Mouse (Mus musculus): ENCODE measurements around the gene Erc2.

Erc2 gene

DNA sequence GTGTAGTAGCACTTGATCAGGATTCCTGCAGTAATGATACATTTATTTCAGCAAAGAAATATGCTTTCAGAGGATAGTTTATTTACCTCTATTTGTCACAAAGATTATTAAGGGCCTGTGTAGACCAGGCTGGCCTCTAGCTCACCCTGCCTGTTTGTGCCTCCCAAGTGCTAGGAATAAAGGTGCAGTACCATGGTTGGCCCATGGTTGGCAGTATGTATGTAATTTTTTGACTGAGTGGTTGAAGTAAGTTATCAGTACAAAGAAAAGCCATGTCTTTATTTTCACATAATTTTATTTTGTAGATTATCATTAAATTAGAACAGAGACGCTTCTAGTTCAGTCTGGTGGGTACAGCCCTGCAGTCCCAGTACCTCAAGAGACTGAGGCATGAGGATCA is 136.0 kb downstream of the Erc2 start:
- Histone ChIP-seq H3K27me3 (ENCODE audit: insufficient read depth, low read length) (peaks cover 3% of the 10 kb centered on the region; the same call in 1 of the 2 replicates), H3K9me3 (ENCODE audit: low read length) (no peaks in the 10 kb centered on the region), H3K4me3 (replicated peaks; ENCODE audit: low read length) (no peak overlapping the region), H3K36me3 (ENCODE audit: insufficient read depth, low read length) (no peaks in the 10 kb centered on the region), H3K4me1 (replicated peaks; ENCODE audit: low read depth, low read length) (no peaks in the 10 kb centered on the region)
- TF ChIP-seq NANOG (IDR thresholded peaks at IDR 0.05; ENCODE audit: borderline replicate concordance, low read length) (no peak), POU5F1 (IDR thresholded peaks at IDR 0.05; ENCODE audit: borderline replicate concordance, low read length) (no peak), CTCF (conservative IDR thresholded peaks at IDR 0.05; ENCODE audit: low read length) (peak; percentile 92)

DNA sequence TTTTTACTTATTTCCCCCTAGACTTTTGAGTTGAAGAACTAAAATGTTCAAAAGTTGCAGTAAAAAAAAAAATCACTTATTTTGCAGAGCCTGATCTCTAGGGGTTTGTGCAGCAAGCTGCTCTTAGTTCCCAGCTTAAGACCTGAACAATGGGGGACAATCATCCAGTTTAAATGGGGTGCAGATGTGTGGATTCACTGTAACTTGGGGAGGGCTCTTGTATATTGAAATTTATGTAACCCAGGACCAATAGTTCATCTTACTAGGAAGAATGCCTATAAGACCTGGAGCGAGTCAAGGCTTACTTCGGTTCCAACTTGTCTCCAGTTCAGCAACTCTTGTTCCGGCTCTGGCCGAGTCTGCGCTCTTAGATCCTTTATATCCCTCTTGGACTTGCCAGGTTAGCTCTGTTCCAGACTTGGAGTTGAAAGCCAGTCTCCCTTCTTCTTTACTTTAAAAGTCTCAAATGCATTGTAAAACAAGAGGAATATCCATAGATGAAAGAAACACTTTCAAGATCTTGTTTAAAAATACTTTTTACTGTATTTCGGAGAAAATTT is 136.9 kb downstream of the Erc2 start:
- Histone ChIP-seq H3K4me3 (replicated peaks; ENCODE audit: low read length) (no peak overlapping the region), H3K36me3 (ENCODE audit: insufficient read depth, low read length) (no peaks in the 10 kb centered on the region)
- TF ChIP-seq CTCF (conservative IDR thresholded peaks at IDR 0.05; ENCODE audit: low read length), result no peak
- TF ChIP-seq POU5F1 (IDR thresholded peaks at IDR 0.05; ENCODE audit: borderline replicate concordance, low read length), result no peak
- no peak for TF ChIP-seq NANOG (IDR thresholded peaks at IDR 0.05; ENCODE audit: borderline replicate concordance, low read length)

DNA sequence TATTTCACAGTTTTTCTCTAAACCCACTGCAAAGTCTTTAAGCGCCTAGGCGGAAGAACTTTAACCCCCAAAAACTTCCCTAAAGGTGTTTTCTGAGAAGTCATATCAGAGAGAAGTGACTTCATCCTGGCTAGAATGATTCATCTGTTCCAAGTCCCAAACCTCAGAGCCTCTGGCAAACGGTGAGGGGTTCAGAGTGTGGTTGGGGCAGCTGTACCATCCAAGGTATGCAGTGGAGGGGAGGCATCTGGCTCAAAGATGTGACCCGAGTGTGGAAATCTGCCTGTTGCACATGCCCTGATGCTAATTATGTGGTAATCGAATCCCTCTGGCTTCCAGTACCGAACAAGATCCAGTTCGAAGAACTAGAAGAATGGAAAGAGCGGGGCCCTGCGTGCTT is 137.8 kb downstream of the Erc2 start:
- H3K4me3 ChIP-seq (replicated peaks; ENCODE audit: low read length), result no peak overlapping the region
- TF ChIP-seq NANOG (IDR thresholded peaks at IDR 0.05; ENCODE audit: borderline replicate concordance, low read length) (no peak), CTCF (conservative IDR thresholded peaks at IDR 0.05; ENCODE audit: low read length) (no peak), POU5F1 (IDR thresholded peaks at IDR 0.05; ENCODE audit: borderline replicate concordance, low read length) (no peak)
- H3K36me3 ChIP-seq (ENCODE audit: insufficient read depth, low read length), result no peaks in the 10 kb centered on the region
- H3K27me3 ChIP-seq (ENCODE audit: insufficient read depth, low read length), result peaks cover 3% of the 10 kb centered on the region; the same call in 1 of the 2 replicates
- H3K4me1 ChIP-seq (replicated peaks; ENCODE audit: low read depth, low read length), result no peaks in the 10 kb centered on the region
- H3K9me3 ChIP-seq (ENCODE audit: low read length), result no peaks in the 10 kb centered on the region

More for the DNA sequence above, 136.9 kb downstream of the Erc2 start:
- H3K4me1 ChIP-seq (replicated peaks; ENCODE audit: low read depth, low read length), result no peaks in the 10 kb centered on the region
- H3K9me3 ChIP-seq (ENCODE audit: low read length), result no peaks in the 10 kb centered on the region
- peaks cover 3% of the 10 kb centered on the region; the same call in 1 of the 2 replicates for H3K27me3 ChIP-seq (ENCODE audit: insufficient read depth, low read length)

DNA sequence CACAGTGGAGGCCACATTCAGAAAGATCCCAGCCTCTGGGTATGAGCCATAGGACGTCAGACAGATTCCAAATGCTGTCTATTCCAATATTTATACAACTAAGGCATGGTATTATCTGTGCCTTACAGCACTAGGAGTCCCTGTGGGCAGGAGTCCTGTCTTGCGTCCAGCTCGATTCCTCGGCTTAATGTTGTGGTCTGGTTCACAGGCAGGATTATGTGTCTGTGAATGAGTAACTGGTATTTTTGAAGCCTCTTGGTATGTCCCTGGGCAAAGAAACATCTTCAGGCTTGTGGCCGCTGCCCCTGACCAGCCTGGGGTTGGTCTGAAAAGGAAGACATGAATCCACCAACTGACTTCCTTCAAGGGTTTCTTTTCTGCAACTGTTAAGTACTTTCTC is 153.1 kb downstream of the Erc2 start:
- no peaks in the 10 kb centered on the region for H3K9me3 ChIP-seq (ENCODE audit: low read length)
- H3K4me3 ChIP-seq (replicated peaks; ENCODE audit: low read length), result no peak overlapping the region
- H3K4me1 ChIP-seq (replicated peaks; ENCODE audit: low read depth, low read length), result no peaks in the 10 kb centered on the region
- H3K27me3 ChIP-seq (ENCODE audit: insufficient read depth, low read length), result no peaks in the 10 kb centered on the region
- TF ChIP-seq NANOG (IDR thresholded peaks at IDR 0.05; ENCODE audit: borderline replicate concordance, low read length) (no peak), CTCF (conservative IDR thresholded peaks at IDR 0.05; ENCODE audit: low read length) (no peak), POU5F1 (IDR thresholded peaks at IDR 0.05; ENCODE audit: borderline replicate concordance, low read length) (no peak)
- no peaks in the 10 kb centered on the region for H3K36me3 ChIP-seq (ENCODE audit: insufficient read depth, low read length)

DNA sequence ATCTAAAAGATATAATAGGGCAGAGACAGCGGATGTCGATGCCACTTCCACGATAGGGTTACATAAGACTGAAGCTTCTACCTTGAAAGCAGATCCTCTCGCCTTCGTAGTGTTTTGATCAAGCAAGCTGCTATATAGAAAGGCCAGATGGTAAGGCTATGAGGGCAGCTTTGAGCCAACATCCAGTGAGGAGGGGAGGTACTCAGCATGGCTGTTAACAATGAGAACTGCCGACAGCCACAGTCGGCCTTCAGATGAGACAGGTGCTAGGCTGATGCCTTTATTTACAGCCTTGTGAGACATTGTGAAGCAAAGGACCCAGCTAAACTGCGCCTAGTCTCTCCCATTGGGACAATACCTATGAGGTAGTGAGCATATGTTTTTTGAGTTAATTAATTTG is 156.3 kb downstream of the Erc2 start:
- peaks cover 7% of the 10 kb centered on the region for H3K9me3 ChIP-seq (ENCODE audit: low read length)
- TF ChIP-seq POU5F1 (IDR thresholded peaks at IDR 0.05; ENCODE audit: borderline replicate concordance, low read length) (no peak), CTCF (conservative IDR thresholded peaks at IDR 0.05; ENCODE audit: low read length) (no peak), NANOG (IDR thresholded peaks at IDR 0.05; ENCODE audit: borderline replicate concordance, low read length) (no peak)

DNA sequence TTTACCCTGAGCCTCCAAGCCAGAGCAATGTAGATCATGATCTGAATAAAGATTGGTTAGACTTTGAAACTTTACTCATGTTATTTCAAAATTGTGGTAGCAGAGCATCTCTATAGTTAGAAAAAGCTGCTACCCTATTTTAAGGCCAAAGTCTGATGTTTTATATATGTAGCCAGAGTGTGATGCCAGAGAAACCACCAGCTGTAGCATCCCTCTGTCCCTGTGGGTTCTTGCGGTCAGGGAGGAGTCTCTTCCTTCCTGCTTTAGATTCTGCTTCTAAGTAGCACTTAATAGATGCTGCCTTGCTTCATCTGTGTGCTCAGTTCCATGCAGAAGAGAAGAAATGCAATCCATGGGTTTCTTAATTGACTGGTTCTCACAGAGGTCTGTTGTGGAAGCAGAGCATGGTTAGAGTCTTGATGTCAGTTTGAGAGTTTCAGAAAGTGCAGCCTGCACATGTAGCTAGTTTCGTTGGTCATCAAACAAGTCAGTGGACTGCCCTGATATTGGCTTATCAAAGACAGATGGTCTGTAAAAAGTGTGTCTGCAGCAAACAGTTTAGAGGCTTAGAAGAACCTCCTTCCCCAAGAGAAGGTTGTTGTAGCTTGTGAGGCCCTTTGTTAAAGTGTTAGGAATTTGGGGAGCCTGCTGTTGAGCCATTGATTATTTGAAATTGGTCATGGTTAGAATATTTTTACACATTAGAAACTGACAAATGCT is 156.9 kb downstream of the Erc2 start:
- TF ChIP-seq CTCF (conservative IDR thresholded peaks at IDR 0.05; ENCODE audit: low read length) (no peak), NANOG (IDR thresholded peaks at IDR 0.05; ENCODE audit: borderline replicate concordance, low read length) (no peak), POU5F1 (IDR thresholded peaks at IDR 0.05; ENCODE audit: borderline replicate concordance, low read length) (no peak)
- no peaks in the 10 kb centered on the region for H3K4me1 ChIP-seq (replicated peaks; ENCODE audit: low read depth, low read length)
- H3K27me3 ChIP-seq (ENCODE audit: insufficient read depth, low read length), result no peaks in the 10 kb centered on the region
- H3K36me3 ChIP-seq (ENCODE audit: insufficient read depth, low read length), result no peaks in the 10 kb centered on the region
- no peak overlapping the region for H3K4me3 ChIP-seq (replicated peaks; ENCODE audit: low read length)
- peaks cover 11% of the 10 kb centered on the region for H3K9me3 ChIP-seq (ENCODE audit: low read length)

More for the DNA sequence above, 156.3 kb downstream of the Erc2 start:
- Histone ChIP-seq H3K4me1 (replicated peaks; ENCODE audit: low read depth, low read length) (no peaks in the 10 kb centered on the region), H3K4me3 (replicated peaks; ENCODE audit: low read length) (no peak overlapping the region), H3K27me3 (ENCODE audit: insufficient read depth, low read length) (no peaks in the 10 kb centered on the region), H3K36me3 (ENCODE audit: insufficient read depth, low read length) (no peaks in the 10 kb centered on the region)

DNA sequence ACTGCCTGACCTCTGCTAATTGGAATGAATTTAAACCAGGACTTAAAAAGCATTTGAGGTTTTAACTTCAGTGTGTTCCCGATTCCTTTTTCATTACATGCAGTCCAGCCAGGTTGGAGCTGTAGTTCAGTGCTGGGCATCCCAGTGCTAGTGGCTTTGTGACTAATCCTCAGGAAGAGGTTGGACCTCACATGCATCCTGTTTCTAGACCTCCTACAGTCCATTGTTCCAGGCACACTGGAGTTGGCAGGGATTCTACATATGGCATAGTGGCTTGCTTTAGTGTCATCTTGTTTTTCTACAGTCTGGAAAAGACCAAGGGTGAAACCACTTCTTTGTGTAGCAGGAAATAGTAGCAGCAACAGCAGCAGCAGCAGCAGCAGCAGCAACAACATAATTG is 159.0 kb downstream of the Erc2 start:
- Histone ChIP-seq H3K36me3 (ENCODE audit: insufficient read depth, low read length) (no peaks in the 10 kb centered on the region), H3K4me3 (replicated peaks; ENCODE audit: low read length) (no peak overlapping the region)
- TF ChIP-seq POU5F1 (IDR thresholded peaks at IDR 0.05; ENCODE audit: borderline replicate concordance, low read length) (no peak), CTCF (conservative IDR thresholded peaks at IDR 0.05; ENCODE audit: low read length) (no peak), NANOG (IDR thresholded peaks at IDR 0.05; ENCODE audit: borderline replicate concordance, low read length) (no peak)

DNA sequence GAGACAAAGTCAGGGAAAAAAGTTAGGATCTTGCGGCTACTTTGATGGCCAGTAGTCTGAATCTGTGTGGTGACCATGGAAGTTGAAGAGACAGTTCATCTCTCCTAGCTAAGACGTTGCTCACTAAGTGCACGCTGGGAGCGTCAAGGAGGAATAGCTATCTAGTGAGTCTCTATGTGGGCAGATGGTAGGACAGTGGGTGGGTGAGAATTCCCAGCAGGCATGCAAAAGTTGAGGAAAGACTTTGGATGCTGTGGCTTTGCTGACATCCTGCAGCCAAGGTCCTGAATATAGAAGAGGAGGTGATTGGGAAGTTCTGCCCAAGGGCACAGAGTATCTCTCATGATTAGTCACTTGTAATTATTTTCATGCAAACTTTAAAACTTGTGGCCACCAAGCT is 162.6 kb downstream of the Erc2 start:
- H3K27me3 ChIP-seq (ENCODE audit: insufficient read depth, low read length), result peaks cover 2% of the 10 kb centered on the region; the same call in 1 of the 2 replicates
- no peak overlapping the region for H3K4me3 ChIP-seq (replicated peaks; ENCODE audit: low read length)
- H3K4me1 ChIP-seq (replicated peaks; ENCODE audit: low read depth, low read length), result no peaks in the 10 kb centered on the region
- TF ChIP-seq NANOG (IDR thresholded peaks at IDR 0.05; ENCODE audit: borderline replicate concordance, low read length), result no peak
- peaks cover 11% of the 10 kb centered on the region for H3K9me3 ChIP-seq (ENCODE audit: low read length)
- no peaks in the 10 kb centered on the region for H3K36me3 ChIP-seq (ENCODE audit: insufficient read depth, low read length)

More for the DNA sequence above, 159.0 kb downstream of the Erc2 start:
- H3K27me3 ChIP-seq (ENCODE audit: insufficient read depth, low read length), result no peaks in the 10 kb centered on the region
- peaks cover 11% of the 10 kb centered on the region for H3K9me3 ChIP-seq (ENCODE audit: low read length)
- no peaks in the 10 kb centered on the region for H3K4me1 ChIP-seq (replicated peaks; ENCODE audit: low read depth, low read length)

Data from E14TG2a.4 (cell line).